Mouse (Mus musculus): ENCODE results near the gene Nrp2. TPM values are rescaled to one million over a fixed set of nuclear protein-coding genes. Genes with fewer than 3 reads are reported as not detected.
A peak's percentile ranks its signal among the peaks of the same experiment; 100 is the strongest.

The Nrp2 gene
- 10 to 100 TPM; 25.3 to 28.3 TPM for total RNA-seq (2021)

DNA sequence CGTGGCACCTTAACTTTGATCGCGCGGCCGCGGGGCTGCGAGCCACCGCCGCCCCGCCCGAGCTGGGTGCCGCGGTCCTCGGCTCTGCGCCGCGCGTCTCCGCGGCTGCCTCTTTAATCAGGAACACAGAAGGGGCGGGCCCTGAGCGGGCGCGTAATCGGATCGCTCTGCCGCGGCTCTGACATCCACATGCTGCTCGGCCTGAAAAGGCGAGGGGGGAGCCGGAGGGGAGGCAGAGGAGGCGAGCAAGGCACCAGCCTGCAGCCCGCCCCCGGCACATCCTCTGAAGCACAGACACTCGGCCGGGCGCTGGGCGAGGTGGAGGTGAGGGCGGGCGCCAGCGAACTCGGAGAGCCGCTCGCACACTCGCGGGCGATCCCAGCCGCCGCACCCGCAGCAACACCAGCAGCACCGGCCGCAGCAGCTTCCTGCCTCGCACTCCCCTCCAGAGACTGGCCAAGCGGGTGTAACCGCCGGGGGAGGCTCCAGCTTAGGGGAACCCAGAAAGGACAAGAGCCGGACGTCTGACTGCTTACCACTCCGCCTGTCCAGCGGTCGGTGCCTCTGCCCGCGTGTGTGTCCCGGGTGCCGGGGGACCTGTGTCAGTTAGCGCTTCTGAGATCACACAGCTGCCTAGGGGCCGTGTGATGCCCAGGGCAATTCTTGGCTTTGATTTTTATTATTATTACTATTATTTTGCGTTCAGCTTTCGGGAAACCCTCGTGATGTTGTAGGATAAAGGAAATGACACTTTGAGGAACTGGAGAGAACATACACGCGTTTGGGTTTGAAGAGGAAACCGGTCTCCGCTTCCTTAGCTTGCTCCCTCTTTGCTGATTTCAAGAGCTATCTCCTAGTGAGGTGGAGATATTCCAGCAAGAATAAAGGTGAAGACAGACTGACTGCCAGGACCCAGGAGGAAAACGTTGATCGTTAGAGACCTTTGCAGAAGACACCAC lies at the start of gene Nrp2:
Nrp2 (plus strand) TSS at position 128 of the 959 bp plus-strand sequence.
- DNase-seq: peak; percentile 81 to 89
- intact Hi-C loops (cut with DNase I): loop anchor here (5.0 to 10.0 kb wide), 4 partner anchors 261 to 1559 kb away; no protein-coding TSS in a partner anchor

DNA sequence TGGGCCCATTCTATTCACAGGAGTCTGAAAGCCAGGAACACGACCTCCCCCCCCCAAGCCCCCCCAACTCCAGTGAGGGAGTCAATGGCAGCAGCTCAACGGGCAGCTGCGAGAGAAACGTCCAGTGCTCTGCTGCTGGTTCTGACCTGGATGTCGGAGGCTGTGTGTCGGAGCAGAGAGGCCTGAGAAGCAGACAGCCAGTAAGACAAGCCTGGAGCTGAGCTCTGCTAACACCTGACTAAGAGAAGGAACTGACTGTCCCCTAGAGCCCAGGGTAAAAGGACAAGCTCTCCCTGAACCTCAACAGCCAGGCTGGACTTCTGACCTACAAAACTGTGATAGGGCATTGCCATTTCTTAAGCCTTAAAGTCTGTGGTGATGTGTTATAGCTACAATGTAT lies 48.6 kb upstream of the Nrp2 start:
- intact Hi-C loops (cut with DNase I): no loop called here
- DNase-seq: no peak

DNA sequence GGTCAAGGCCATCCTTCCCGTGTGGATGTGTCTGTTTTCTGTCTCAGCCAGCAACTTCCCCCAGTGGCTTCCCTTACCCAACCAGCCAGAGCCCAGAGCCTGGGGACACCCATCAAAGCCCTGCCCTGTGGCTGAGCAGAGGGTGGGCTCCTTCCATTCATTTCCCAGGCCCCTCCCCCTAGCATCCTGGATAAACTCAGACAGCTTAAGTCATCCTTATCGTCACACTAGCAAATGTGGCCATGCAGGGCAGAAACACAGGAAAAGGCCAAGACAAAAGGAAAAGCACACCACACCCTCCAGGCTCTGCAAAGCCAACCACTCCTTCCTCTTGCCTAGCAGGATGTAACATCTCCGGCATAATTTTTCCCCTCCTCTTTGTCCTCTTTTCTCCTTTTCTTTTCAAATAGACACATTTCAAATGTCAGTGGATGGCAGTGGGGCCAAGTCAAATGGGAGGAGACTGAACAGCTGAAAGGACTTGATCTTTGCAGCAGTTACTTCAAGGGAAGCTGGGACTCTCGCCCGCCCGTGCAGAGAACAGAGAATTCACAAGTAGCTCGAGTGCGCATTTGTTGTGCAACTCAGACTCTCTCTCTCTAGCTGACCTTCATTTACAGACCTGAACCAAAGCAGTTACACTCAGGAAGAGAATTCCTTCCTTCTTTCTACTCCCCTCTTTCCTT lies 38.0 kb upstream of the Nrp2 start:
- intact Hi-C loops (cut with DNase I): no loop called here

DNA sequence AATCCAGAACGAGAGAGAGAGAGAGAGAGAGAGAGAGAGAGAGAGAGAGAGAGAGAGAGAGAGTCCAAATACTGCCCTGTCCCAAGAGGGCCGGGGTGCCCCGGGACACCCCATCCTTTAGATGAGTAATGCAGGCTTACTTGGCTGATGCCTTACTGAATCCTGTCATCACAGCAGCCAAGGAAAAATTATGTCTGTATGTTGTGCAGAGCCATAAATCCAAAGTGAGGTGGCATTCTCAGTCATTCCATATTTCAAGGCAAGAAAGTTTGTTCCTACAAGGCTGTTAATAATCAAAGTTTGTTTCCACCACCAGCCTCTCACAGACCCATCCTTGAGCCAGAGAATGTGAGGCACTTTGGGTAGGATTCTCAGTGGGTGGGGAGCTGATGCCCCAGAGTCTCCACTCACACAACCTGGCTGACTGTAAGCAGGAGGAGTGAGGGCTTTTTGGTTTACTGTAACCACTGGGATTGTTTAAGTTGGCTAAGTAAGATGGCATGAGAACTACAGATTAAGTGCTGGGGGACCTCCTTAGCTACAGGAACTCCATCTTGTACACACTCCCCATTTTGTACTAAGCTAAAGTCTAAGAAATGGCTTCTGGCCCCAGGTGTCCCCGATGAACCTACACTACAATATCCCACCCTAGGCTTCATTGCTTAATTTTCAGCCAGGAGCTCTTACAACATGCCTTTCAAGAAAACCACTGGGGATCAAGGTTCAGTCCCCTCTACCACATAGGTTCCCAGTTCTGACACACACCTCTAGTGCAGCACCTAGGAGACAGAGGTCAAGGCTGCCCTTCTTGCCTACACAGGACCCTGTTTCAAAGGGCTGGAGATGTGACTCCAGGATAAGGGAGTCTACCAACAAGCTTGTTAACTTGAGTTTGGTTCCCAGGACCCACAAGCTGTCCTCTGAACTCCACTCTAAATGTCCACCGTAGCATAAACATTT lies 37.0 kb upstream of the Nrp2 start:
- DNase-seq: no peak
- intact Hi-C loops (cut with DNase I): no loop called here

More for the DNA sequence above, 38.0 kb upstream of the Nrp2 start:
- DNase-seq: peak; percentile 29 to 57

DNA sequence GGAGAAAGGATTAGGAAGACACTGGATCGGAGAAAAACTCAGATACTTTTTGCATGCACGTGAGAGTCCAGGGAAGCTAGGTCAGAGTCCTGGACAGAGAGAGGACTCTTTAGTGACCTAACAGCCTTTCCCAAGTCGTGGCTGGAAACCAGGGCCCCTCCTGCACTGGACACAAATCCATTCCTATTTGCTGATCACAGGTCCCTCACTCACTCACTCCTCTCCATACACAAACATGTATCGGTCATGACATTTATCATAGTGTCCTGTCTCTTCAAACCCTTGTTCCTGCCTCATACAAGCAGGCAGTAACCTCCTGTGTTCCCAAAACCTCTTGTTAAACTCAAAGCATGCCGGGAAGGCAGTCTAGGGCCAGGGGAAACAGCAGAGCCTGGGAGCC lies 36.3 kb upstream of the Nrp2 start:
- no peak for DNase-seq
- intact Hi-C loops (cut with DNase I): no loop called here

DNA sequence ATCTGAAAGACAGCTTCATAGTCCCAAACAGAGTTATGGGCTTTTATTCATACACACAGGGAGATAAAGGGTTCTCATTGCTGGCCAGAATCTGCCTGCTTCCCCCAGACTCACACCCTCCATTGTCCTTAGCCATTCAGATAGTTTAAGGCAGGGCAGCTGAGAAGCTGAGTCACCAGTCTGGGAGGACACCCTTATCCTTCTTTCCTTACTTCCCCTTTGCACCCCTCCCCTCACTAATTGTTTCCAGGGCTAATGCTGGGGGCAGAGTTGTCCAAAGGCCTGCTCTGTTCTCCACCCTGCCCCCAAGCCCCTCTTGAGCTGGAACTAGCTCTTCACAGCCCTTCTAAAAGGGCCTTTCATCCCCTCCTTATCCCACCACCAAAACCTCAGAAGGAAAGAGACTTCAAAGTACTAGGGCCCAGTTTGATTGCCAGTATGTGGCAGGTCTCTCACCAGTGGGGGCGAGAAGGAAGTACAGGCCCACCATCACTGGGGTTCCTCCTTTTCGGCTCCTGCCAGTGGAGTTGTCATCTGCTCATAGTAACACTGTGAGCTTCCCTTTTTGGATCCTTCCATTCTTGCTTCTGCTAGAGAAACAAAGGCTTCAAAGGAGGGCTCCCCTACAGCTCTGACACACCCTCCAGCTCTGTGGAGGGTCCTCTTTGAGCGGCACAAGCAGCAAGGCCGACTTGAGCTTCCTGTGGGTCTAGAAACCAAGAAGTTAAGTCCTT lies 24.3 kb upstream of the Nrp2 start:
- intact Hi-C loops (cut with DNase I): no loop called here
- no peak for DNase-seq

DNA sequence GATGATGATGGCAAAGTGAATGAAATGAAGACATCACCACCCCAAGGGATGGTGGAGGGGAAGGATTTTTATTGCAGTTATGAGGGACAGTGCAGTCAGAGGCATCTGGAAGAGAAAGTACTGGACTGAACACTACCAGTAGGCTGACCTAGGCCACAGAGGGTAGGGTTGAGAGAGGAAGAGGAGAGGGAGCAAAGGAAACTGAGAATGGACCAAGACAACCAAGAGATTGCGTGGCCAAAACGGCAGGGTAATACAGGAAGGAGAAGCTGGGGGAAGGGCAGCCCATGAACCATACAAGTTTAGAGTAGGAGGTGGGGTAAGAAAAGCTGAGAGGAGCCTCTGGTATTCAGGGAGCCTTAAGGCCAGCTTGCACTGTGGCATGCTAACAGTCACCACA lies 23.6 kb upstream of the Nrp2 start:
- intact Hi-C loops (cut with DNase I): no loop called here
- no peak for DNase-seq

DNA sequence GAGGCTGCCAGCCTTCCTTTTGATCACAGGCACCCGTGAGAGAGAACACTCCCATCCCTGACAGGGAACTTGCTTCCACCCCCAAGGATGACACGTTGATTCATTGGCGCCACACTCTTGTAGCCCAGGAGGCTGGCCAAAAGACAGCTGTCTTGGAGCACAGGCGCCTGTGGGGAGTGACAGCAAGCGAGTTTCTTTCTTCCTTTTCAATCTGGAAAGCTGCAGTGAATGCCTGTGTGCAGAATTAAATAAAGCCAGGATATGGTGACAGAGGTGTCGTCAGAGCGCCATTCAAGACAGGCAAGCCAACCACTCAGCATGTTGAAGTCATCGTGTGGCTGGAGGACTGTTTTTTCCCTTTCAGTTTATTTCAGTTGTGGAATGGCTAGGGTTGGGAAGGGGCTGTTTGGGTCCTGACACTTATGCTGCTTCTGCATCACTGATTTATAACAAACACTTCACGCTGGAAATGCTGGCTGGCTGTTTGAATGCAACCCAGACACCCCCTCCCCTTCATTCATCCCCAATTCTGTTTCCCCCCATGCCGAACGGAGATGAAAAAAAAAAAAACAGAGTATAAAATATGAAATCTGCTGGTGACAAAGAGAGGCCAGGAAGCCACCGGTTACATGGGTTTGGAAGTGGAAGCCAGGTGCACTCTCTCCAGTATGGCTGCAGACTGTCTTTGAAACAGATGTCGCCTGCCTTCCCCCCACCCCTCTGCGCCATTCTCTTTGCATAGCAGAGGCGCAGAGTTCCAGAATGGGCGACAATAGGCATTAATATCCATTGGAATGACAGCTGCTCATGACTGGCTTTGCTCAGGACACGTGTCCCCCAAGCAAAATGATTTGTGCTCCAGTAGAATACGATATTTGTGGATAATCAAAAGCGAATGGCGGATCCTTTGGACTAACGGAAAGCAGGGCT lies 20.4 kb upstream of the Nrp2 start:
- intact Hi-C loops (cut with DNase I): no loop called here

DNA sequence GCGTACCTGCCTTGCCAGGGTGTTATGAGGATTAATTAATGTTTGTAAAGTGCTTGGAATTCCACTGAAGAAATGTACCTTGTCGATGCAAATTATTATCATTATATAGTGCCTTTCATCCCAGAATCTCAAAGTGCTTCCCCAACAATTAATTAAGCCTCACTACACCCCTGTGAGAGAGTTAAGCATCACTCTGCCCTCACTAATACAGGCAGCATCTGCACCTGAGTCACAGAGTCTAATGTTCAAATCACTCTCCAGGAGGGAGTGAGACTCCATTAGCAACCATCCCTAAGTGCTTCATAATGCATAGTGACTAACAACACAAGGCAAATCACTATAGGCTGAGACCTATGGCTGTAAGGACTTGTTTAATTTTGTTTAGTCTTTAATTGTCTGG lies 19.6 kb upstream of the Nrp2 start:
- DNase-seq: no peak
- intact Hi-C loops (cut with DNase I): no loop called here

More for the DNA sequence above, 20.4 kb upstream of the Nrp2 start:
- no peak for DNase-seq

DNA sequence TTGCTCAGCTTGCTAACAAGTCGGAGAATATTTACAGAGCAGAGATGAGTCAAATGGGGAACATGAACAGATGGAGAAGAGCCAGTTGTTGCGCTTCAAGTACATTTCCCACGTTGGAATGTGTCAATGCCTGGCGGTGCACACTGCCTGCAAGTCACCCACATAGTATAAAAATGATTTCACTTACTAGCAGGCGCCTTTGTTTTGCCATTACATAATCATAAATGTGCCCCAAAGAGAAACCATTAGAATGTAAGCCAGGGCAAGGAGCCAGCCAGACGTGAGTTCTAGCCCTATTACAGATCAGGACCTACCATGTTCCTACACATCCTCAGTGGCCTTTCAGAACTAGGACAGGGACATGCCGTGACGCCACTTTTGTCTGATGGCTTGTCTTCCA lies 15.6 kb upstream of the Nrp2 start:
- intact Hi-C loops (cut with DNase I): no loop called here
- DNase-seq: no peak

DNA sequence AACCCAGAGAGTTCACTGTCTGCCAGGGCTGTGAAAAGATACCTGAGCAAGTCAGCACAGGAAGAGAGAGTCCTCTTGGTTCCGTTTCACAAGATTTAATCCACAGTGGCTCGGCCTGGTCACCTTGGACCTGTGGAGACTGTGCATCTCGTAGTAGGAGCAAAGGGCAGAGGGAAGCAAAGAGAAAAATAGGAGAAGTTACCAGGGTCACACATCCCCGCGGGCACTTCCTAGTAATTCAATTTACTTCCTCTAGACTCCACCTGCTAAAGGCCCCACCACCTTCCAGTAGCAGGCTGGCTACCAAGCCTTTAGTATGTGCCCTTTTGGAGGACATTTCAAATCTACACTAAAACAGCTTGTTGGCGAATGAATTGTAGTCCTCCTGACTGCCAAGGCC lies 11.9 kb upstream of the Nrp2 start:
- DNase-seq: no peak
- intact Hi-C loops (cut with DNase I): loop anchor here (10.0 kb wide), 3 partner anchors 446 to 1636 kb away; no protein-coding TSS in a partner anchor

DNA sequence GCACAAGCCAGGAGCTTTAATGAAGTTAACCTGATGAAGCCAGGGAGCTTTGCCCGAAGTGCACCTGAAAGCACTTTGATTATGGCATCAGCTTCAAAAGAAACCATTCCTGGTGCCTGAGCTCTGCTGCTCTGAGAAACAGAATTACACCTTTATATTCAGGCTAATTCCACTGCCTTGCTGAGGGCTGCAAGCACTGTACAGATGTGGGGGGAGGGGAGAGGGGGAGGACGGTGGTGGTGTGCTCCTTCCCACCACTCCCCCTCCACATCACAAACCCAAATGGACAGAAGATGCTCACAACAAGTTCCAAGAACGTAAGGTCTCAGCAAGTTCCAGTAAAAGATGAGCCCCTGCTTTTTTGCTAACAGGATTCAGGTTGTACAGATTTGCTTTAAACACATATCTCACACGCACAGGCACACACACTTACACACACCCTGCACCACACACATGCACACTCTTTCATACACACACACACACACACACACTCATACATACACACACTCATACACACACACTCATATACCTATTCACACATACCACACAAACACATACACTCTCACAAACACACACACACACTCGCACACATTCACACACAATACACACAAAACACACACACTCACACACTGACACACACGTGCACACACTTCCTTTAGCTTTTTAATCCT lies 6.6 kb upstream of the Nrp2 start:
- intact Hi-C loops (cut with DNase I): loop anchor here (5.0 to 10.0 kb wide), 6 partner anchors 289 to 1642 kb away; no protein-coding TSS in a partner anchor
- DNase-seq: no peak

DNA sequence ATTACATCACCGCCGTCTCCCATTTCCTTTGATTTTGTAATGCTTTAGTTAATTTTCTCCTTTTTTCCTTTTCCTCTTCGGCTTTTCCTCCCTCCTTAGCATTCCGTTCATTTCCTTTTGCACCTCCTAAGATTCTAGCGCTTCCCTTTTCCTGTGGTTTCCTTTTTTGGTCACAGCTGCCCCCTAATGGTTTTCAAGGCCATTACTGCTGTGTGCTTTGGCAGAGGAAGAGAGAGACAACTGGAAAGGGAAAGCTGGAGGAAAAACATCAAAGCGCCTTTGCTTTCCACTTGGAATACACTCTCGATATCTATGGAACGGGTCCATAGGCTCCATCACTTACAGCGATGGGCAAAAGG lies 6.1 kb upstream of the Nrp2 start:
- intact Hi-C loops (cut with DNase I): loop anchor here (5.0 to 10.0 kb wide), 6 partner anchors 290 to 1642 kb away; no protein-coding TSS in a partner anchor
- DNase-seq: no peak

DNA sequence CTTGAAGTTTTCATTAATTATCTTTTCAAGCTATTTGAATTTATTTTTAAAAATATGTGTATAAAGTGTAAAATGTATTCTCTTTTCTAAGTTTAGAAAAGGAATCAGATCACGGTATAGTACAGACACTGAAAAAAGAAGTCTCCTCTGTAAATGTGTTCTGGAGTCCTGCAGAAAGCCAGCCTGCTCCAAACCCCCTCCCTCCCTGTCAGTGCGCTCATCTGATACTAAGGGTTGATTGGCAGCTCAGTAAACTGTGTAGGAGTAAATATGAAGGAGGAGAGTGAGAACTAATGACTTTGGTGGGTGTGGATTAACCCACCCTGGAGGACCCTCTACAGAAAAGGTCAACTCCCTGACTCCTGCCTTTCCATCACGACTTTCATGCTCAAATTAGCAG lies 5.7 kb upstream of the Nrp2 start:
- DNase-seq: no peak
- intact Hi-C loops (cut with DNase I): loop anchor here (5.0 to 10.0 kb wide), 6 partner anchors 290 to 1643 kb away; no protein-coding TSS in a partner anchor

DNA sequence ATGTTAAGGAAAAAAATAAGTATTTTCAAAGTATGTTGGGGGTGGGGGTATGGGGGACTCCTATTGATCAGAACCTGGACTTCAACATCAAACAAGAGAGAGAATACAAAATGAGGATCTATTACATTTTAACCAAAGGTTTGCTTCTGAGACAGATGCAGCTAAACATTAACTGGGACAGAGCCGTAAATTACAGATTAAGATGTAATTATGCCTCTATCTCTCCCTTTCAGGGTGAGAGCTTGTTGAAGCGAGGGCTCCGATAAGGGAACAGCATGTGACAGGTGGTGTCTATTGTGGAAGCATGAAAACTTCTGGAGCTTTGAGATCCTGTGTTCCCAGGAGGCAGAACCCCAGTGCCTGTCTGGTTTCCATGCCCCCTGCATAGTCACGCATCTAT lies 3.3 kb upstream of the Nrp2 start:
- DNase-seq: no peak
- intact Hi-C loops (cut with DNase I): loop anchor here (2.0 to 10.0 kb wide), 12 partner anchors 265 to 1645 kb away; no protein-coding TSS in a partner anchor

DNA sequence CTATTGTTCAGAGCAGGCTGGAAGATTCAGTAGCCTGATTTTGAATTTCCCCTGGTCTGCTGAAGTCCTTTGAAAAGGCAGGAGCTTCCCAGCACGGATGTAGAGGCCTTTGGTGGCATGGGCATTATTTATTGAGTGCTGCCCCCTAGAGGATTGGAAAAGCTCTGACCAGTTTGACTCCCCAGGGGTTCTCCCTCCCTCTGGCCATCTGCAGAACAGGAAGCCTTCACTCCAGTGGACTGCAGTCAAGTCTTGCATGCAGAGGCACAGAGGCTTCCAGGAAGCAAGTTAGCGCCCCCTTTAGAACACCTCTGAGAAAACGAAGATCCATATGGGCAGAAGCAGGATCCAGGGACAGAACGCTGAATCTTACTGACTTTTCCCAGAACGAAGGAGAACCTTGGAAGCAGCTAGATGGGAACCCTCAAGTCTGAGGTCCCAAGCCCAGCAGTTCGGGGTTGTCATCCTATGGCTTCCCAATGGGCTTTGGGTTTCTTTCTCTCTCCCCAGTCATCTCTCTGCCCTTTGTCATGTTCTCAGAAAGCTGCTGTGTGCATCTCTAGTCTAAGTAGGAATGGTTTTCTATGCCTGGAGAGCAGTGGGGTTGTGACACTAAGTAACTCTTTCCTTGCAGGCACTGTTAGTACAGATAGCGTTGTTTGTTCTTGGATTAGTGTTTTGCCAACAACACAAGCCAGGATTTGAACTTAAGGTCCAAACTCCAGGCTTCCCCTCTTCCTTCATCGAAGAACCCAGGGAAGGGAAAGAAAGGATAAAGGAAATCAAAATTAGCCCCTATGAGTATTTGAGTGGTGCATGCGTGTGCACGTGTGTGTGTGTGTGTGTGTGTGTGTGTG lies 1.8 kb upstream of the Nrp2 start:
- intact Hi-C loops (cut with DNase I): loop anchor here (2.0 to 10.0 kb wide), 5 partner anchors 264 to 1556 kb away; no protein-coding TSS in a partner anchor
- peak; percentile 81 for DNase-seq

DNA sequence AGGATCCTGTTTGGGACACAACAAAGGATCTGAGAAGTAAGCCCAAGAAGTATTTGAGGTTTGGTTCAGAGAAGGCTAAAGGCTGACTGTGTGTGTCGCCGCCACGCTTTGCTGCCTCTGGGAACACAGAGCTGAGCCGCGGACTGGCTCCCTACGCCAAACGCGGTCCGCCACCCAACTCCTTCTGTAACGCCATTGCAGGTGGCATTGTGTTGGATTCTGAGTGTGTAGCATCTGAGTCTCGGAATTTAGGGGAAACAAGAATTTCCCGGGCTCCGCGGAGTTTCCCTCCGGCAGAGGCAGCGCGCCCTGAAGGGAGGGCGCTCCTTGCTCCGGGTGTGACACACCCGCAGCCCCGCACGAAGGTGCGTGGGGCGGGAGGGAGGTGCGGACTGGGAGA lies 342 bp upstream of the Nrp2 start:
- intact Hi-C loops (cut with DNase I): loop anchor here (5.0 to 10.0 kb wide), 4 partner anchors 262 to 1558 kb away; no protein-coding TSS in a partner anchor
- peak in 1 of 2 experiments; percentile 44 for DNase-seq
